In the genomic region with DNA sequence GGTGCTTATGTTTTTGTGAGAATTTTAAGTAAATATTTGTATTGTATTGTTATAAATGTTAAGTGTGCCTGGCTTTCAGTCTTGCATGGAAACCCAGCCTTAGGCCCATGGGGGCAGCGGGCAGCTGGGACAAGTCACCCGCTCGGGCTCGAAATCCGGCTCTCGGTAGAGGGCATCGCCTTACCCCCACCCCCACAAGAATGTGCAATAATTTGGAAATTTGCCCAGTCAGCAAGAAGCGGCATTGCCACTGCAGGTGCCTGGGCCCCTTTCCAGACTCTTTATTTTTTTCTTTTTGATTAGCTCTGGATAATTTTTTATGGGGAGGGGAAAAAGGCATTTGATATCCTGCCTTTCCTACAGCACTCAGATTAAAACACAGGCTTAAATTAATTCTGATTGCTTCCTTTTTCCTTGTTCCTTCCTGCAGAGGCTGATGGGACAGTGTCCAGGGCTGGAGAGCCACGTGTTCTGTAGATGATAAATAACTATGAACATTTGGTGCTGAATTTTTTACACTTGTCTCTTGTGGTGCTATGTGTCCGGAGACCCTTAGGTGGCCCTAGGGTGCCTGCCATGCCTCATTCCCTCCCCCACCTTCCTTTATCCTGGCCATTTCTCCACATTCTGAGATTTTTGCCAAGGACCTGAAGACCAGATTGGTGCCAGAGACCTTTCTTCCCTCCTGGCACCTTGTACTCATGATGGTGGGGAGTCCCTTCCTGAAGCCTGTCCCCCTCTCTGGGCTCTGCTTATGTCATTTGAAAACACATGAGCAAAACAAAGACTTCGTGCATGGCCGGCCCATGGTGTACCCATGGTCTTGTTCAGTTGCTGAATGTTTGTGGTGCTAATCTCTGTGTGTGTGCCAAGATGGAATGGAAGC, we compare ENCODE assay signal across 11 mouse cellular contexts. TPM values are rescaled to one million over a fixed set of nuclear protein-coding genes. Genes with fewer than 3 reads are reported as not detected.
DNase-seq lines count a peak whose midpoint lies in the region; ATAC-seq and TF ChIP-seq lines count a peak whose summit lies in the region.
"Had no signal": no experiment of that assay in that cellular context is flagged by ENCODE, and none has a peak within 500 bp of the region (broad histone marks: within the 10 kb centered on the region; RNA-seq: fewer than 3 reads in every experiment).

No protein-coding gene starts in this region.

- H3K36me3 ChIP-seq in forebrain, embryonic 12.5 days (replicated peaks): no peaks in the 10 kb centered on the region
- H3K36me3 ChIP-seq in forebrain, embryonic 10.5 days (replicated peaks): peaks cover 7% of the 10 kb centered on the region
- H3K36me3 ChIP-seq in midbrain, embryonic 15.5 days (replicated peaks): no peaks in the 10 kb centered on the region
- H3K36me3 ChIP-seq in midbrain, embryonic 10.5 days: peaks cover 10% of the 10 kb centered on the region
- no peaks in the 10 kb centered on the region for H3K36me3 ChIP-seq in neural tube, embryonic 14.5 days (ENCODE audit: control insufficient read depth, insufficient read depth, low read length)
- no peaks in the 10 kb centered on the region for H3K36me3 ChIP-seq in thymus, adult 2 months (ENCODE audit: control insufficient read depth, insufficient read depth, low read length)

- no peak for ATAC-seq in forebrain, embryonic 12.5 days (ENCODE audit: low FRiP score)
- ATAC-seq in midbrain, embryonic 15.5 days (replicated peaks): no peak
- ATAC-seq in neural tube, embryonic 14.5 days (ENCODE audit: low read depth): no peak
- ATAC-seq: liver, postnatal 0 days had no signal

- DNase-seq in forebrain, embryonic 10.5 days (ENCODE audit: extremely low spot score, low spot score): no peak
- DNase-seq in midbrain, embryonic 10.5 days (ENCODE audit: low spot score): no peak
- peak; percentile 28 for DNase-seq in kidney, adult 9 months
- DNase-seq in thymus, adult 2 months: no peak
- no peak for DNase-seq in spleen, adult 12 weeks (ENCODE audit: low spot score)
- DNase-seq: liver, postnatal 0 days; retina, postnatal 1 day had no signal

- no peak for TF ChIP-seq POLR2A in thymus, adult 2 months (IDR thresholded peaks at IDR 0.05; ENCODE audit: control insufficient read depth, extremely low read depth, insufficient read depth, low read length, poor library complexity)

- H3K27me3 ChIP-seq in forebrain, embryonic 12.5 days: no peaks in the 10 kb centered on the region
- H3K27me3 ChIP-seq in forebrain, embryonic 10.5 days (ENCODE audit: poor library complexity, severe bottlenecking): no peaks in the 10 kb centered on the region
- H3K27me3 ChIP-seq in midbrain, embryonic 15.5 days (replicated peaks): no peaks in the 10 kb centered on the region
- no peaks in the 10 kb centered on the region for H3K27me3 ChIP-seq in midbrain, embryonic 10.5 days (ENCODE audit: low read depth, poor library complexity, severe bottlenecking)
- H3K27me3 ChIP-seq in neural tube, embryonic 14.5 days (ENCODE audit: control insufficient read depth, insufficient read depth, low read length): no peaks in the 10 kb centered on the region
- no peaks in the 10 kb centered on the region for H3K27me3 ChIP-seq in thymus, adult 2 months (ENCODE audit: control insufficient read depth, insufficient read depth, low read length)

- TF ChIP-seq CTCF in thymus, adult 2 months (IDR thresholded peaks at IDR 0.05; ENCODE audit: borderline replicate concordance, control insufficient read depth, extremely low read depth, insufficient read depth, low read length, poor library complexity): no peak

- no peaks in the 10 kb centered on the region for H3K4me1 ChIP-seq in forebrain, embryonic 12.5 days
- 0 out of 2 replicates have a peak, but pooled peaks cover 4% of the 10 kb centered on the region for H3K4me1 ChIP-seq in forebrain, embryonic 10.5 days
- peaks cover 17% of the 10 kb centered on the region for H3K4me1 ChIP-seq in midbrain, embryonic 15.5 days
- no peaks in the 10 kb centered on the region for H3K4me1 ChIP-seq in midbrain, embryonic 10.5 days
- peaks cover 20% of the 10 kb centered on the region for H3K4me1 ChIP-seq in neural tube, embryonic 14.5 days (ENCODE audit: control insufficient read depth, insufficient read depth, low read length)
- H3K4me1 ChIP-seq in thymus, adult 2 months (replicated peaks; ENCODE audit: control insufficient read depth, insufficient read depth, low read length): no peaks in the 10 kb centered on the region

- no peak overlapping the region for H3K4me3 ChIP-seq in forebrain, embryonic 12.5 days (replicated peaks)
- H3K4me3 ChIP-seq in forebrain, embryonic 10.5 days: no peak overlapping the region
- H3K4me3 ChIP-seq in midbrain, embryonic 15.5 days: no peak overlapping the region
- H3K4me3 ChIP-seq in midbrain, embryonic 10.5 days: no peak overlapping the region
- H3K4me3 ChIP-seq in neural tube, embryonic 14.5 days (ENCODE audit: low read depth, low read length): no peak overlapping the region
- no peak overlapping the region for H3K4me3 ChIP-seq in thymus, adult 2 months (ENCODE audit: control insufficient read depth, insufficient read depth, low read length)

- H3K9me3 ChIP-seq in forebrain, embryonic 12.5 days: no peaks in the 10 kb centered on the region
- no peaks in the 10 kb centered on the region for H3K9me3 ChIP-seq in forebrain, embryonic 10.5 days
- no peaks in the 10 kb centered on the region for H3K9me3 ChIP-seq in midbrain, embryonic 15.5 days
- no peaks in the 10 kb centered on the region for H3K9me3 ChIP-seq in midbrain, embryonic 10.5 days (replicated peaks)
- H3K9me3 ChIP-seq in neural tube, embryonic 14.5 days (ENCODE audit: control insufficient read depth, low read length): no peaks in the 10 kb centered on the region

- WGBS in forebrain, embryonic 12.5 days: 84% methylated on average over 12 of the region's 12 CpGs
- WGBS in forebrain, embryonic 10.5 days: 92% methylated on average over 12 of the region's 12 CpGs
- 71% methylated on average over 12 of the region's 12 CpGs for WGBS in midbrain, embryonic 15.5 days
- 91% methylated on average over 12 of the region's 12 CpGs for WGBS in midbrain, embryonic 10.5 days
- 70% methylated on average over 12 of the region's 12 CpGs for WGBS in neural tube, embryonic 14.5 days
- WGBS in thymus, adult 2 months: 82% methylated on average over 12 of the region's 12 CpGs

- peak overlapping the region; percentile 47 for H3K27ac ChIP-seq in forebrain, embryonic 12.5 days
- no peak overlapping the region for H3K27ac ChIP-seq in forebrain, embryonic 10.5 days
- H3K27ac ChIP-seq in midbrain, embryonic 15.5 days: 0 out of 2 replicates have a peak overlapping the region, but pooled peaks have one; percentile 21
- H3K27ac ChIP-seq in midbrain, embryonic 10.5 days (replicated peaks): no peak overlapping the region
- 0 out of 2 replicates have a peak overlapping the region, but pooled peaks have one; percentile 28 for H3K27ac ChIP-seq in neural tube, embryonic 14.5 days (ENCODE audit: low read depth, low read length)
- no peak overlapping the region for H3K27ac ChIP-seq in thymus, adult 2 months (ENCODE audit: control insufficient read depth, insufficient read depth, low read length)

- no peak overlapping the region for H3K9ac ChIP-seq in forebrain, embryonic 12.5 days
- no peak overlapping the region for H3K9ac ChIP-seq in midbrain, embryonic 15.5 days
- H3K9ac ChIP-seq in neural tube, embryonic 14.5 days (replicated peaks; ENCODE audit: low read depth, low read length): no peak overlapping the region
- H3K9ac ChIP-seq: liver, postnatal 0 days had no signal

- no peak overlapping the region for H3K4me2 ChIP-seq in forebrain, embryonic 12.5 days
- no peak overlapping the region for H3K4me2 ChIP-seq in midbrain, embryonic 15.5 days
- no peak overlapping the region for H3K4me2 ChIP-seq in neural tube, embryonic 14.5 days (ENCODE audit: low read depth, low read length)

RNA-seq across cellular contexts. Expression of gene Fcnb, which starts 46.9 kb away (rescaled TPM):
- polyA plus RNA-seq in forebrain, embryonic 12.5 days (2016; fragmentation: Nextera tagmentation; extraction: Ambion mirVana): 0.29 TPM in 1 of 2 replicates, not detected in the other
- not detected in 2 replicates for polyA plus RNA-seq in forebrain, embryonic 10.5 days (2016; fragmentation: Nextera tagmentation; extraction: Ambion mirVana)
- polyA plus RNA-seq in midbrain, embryonic 15.5 days (2015; fragmentation: Nextera tagmentation; extraction: Ambion mirVana): 0.43 TPM in 1 of 2 replicates, not detected in the other
- not detected in 2 replicates for polyA plus RNA-seq in midbrain, embryonic 10.5 days (2016; fragmentation: Nextera tagmentation; extraction: Ambion mirVana)
- polyA plus RNA-seq in neural tube, embryonic 14.5 days (2014; fragmentation: Nextera tagmentation; extraction: Ambion mirVana): 0.23 TPM in 1 of 2 replicates, not detected in the other
- polyA plus RNA-seq in thymus, adult 2 months (2012; rRNA removed): 0.85 and 1.3 TPM in 2 replicates
- polyA plus RNA-seq: C2C12 had no signal

Comparison
In these comparisons a context has a peak if more than half of its experiments do, and no peak if none do; other contexts are left out.
1. H3K27ac ChIP-seq: peak in forebrain, embryonic 12.5 days (single experiment), midbrain, embryonic 15.5 days (single experiment) and neural tube, embryonic 14.5 days (single experiment); none in forebrain, embryonic 10.5 days (single experiment), midbrain, embryonic 10.5 days (single experiment) and thymus, adult 2 months (single experiment).